Mouse (Mus musculus): ENCODE measurements at regions not wholly inside any gene's neighbourhood (a gene's known extent, or its start where the extent isn't known, plus 50 kb on each side); places are given as distances from the start of the nearest gene placed in this dataset.

GRCm38 (mm10) chr9:112722501-112722900 is 486.8 kb upstream of the Arpp21 start:
- H3K4me2 ChIP-seq (ENCODE audit: low read depth, low read length): no peak overlapping the region
- WGBS: 73% methylated on average over 4 of the region's 4 CpGs
- ATAC-seq (ENCODE audit: low read depth) (no peak), DNase-seq (ENCODE audit: low spot score) (no peak)
- H3K9me3 ChIP-seq (ENCODE audit: control insufficient read depth, low read length): no peaks in the 10 kb centered on the region
- no peak overlapping the region for H3K9ac ChIP-seq (ENCODE audit: low read depth, low read length)
- H3K36me3 ChIP-seq (ENCODE audit: control insufficient read depth, insufficient read depth, low read length): no peaks in the 10 kb centered on the region
- H3K4me1 ChIP-seq (ENCODE audit: control insufficient read depth, insufficient read depth, low read length): no peaks in the 10 kb centered on the region; the same call in 1 of the 2 replicates
- H3K4me3 ChIP-seq (ENCODE audit: low read depth, low read length): no peak overlapping the region
- H3K27ac ChIP-seq (replicated peaks; ENCODE audit: low read depth, low read length): no peak overlapping the region
- H3K27me3 ChIP-seq (replicated peaks; ENCODE audit: control insufficient read depth, insufficient read depth, low read length): no peaks in the 10 kb centered on the region

- H3K9ac ChIP-seq (ENCODE audit: low read depth, low read length): no peak overlapping the region
- no peak overlapping the region for H3K27ac ChIP-seq (replicated peaks; ENCODE audit: low read depth, low read length)
- H3K36me3 ChIP-seq (ENCODE audit: control insufficient read depth, insufficient read depth, low read length): no peaks in the 10 kb centered on the region
- peaks cover 6% of the 10 kb centered on the region; the same call in 1 of the 2 replicates for H3K9me3 ChIP-seq (ENCODE audit: control insufficient read depth, low read length)
- ATAC-seq (ENCODE audit: low read depth) (no peak), DNase-seq (ENCODE audit: low spot score) (no peak)
- H3K4me2 ChIP-seq (ENCODE audit: low read depth, low read length): no peak overlapping the region
- H3K27me3 ChIP-seq (replicated peaks; ENCODE audit: control insufficient read depth, insufficient read depth, low read length): no peaks in the 10 kb centered on the region
- H3K4me3 ChIP-seq (ENCODE audit: low read depth, low read length): no peak overlapping the region
- 55% methylated on average over 1 of the region's 1 CpGs for WGBS
- no peaks in the 10 kb centered on the region for H3K4me1 ChIP-seq (ENCODE audit: control insufficient read depth, insufficient read depth, low read length)
Observed at GRCm38 (mm10) chr9:112715197-112715762, 479.5 kb upstream of the Arpp21 start.

- Histone ChIP-seq H3K4me2 (ENCODE audit: low read depth, low read length) (no peak overlapping the region), H3K4me1 (ENCODE audit: control insufficient read depth, insufficient read depth, low read length) (no peaks in the 10 kb centered on the region), H3K27me3 (replicated peaks; ENCODE audit: control insufficient read depth, insufficient read depth, low read length) (no peaks in the 10 kb centered on the region), H3K36me3 (ENCODE audit: control insufficient read depth, insufficient read depth, low read length) (no peaks in the 10 kb centered on the region), H3K27ac (replicated peaks; ENCODE audit: low read depth, low read length) (no peak overlapping the region), H3K9me3 (ENCODE audit: control insufficient read depth, low read length) (no peaks in the 10 kb centered on the region), H3K4me3 (ENCODE audit: low read depth, low read length) (no peak overlapping the region), H3K9ac (ENCODE audit: low read depth, low read length) (no peak overlapping the region)
- 79% methylated on average over 1 of the region's 1 CpGs for WGBS
- ATAC-seq (ENCODE audit: low read depth) (no peak), DNase-seq (ENCODE audit: low spot score) (no peak)
Observed at GRCm38 (mm10) chr9:112678866-112679265, 443.1 kb upstream of the Arpp21 start.

- no peaks in the 10 kb centered on the region for H3K36me3 ChIP-seq (ENCODE audit: control insufficient read depth, insufficient read depth, low read length)
- H3K27me3 ChIP-seq (replicated peaks; ENCODE audit: control insufficient read depth, insufficient read depth, low read length): no peaks in the 10 kb centered on the region
- H3K4me1 ChIP-seq (ENCODE audit: control insufficient read depth, insufficient read depth, low read length): no peaks in the 10 kb centered on the region
- no peak for DNase-seq (ENCODE audit: low spot score)
- H3K4me2 ChIP-seq (ENCODE audit: low read depth, low read length): no peak overlapping the region
- no peak overlapping the region for H3K4me3 ChIP-seq (ENCODE audit: low read depth, low read length)
- no peaks in the 10 kb centered on the region for H3K9me3 ChIP-seq (ENCODE audit: control insufficient read depth, low read length)
- 80% methylated on average over 5 of the region's 5 CpGs for WGBS
- H3K9ac ChIP-seq (ENCODE audit: low read depth, low read length): no peak overlapping the region
- ATAC-seq (ENCODE audit: low read depth): no peak
- H3K27ac ChIP-seq (replicated peaks; ENCODE audit: low read depth, low read length): no peak overlapping the region
Observed at GRCm38 (mm10) chr9:112675232-112675631, 439.5 kb upstream of the Arpp21 start.
